Mouse (Mus musculus) CH12.LX (cell line): ENCODE data around the gene Aplp1.

Experiments
- CTCF ChIP-seq, 2 experiments: IDR thresholded peaks in 1 of 2; conservative IDR thresholded peaks in 1 of 2; 2 replicates each; pipeline ENCODE4 v1.5.1; 2011 to 2012; ENCODE audit warnings: low read depth in 2 of 2, low read length in 2 of 2, improper control_type of control experiment in 1 of 2, inconsistent platforms in 1 of 2, mild to moderate bottlenecking in 1 of 2, moderate library complexity in 1 of 2
- KAT2A ChIP-seq: IDR thresholded peaks from 2 replicates; pipeline ENCODE4 v1.6.1; 2012; ENCODE audit warnings: low read length, improper control_type of control experiment, inconsistent platforms; ENCODE audit not compliant: insufficient replicate concordance
- MAX ChIP-seq: IDR thresholded peaks from 2 replicates; pipeline ENCODE4 v1.6.1; 2011; ENCODE audit warnings: low read length, improper control_type of control experiment
- POLR2A ChIP-seq: IDR thresholded peaks from 2 replicates; pipeline ENCODE4 v1.6.1; 2011; ENCODE audit warnings: low read depth, mild to moderate bottlenecking, improper control_type of control experiment, low read length
- RCOR1 ChIP-seq: conservative IDR thresholded peaks from 2 replicates; pipeline ENCODE4 v1.6.1; 2012; ENCODE audit warnings: low read depth, mild to moderate bottlenecking, inconsistent platforms, low read length, improper control_type of control experiment

- TF ChIP-seq POLR2A = no peak
- no peak for TF ChIP-seq CTCF (conservative IDR thresholded peaks at IDR 0.05 in 1 of 2, IDR thresholded peaks at IDR 0.05 in 1 of 2; ENCODE audit: low read depth in 2 of 2, low read length in 2 of 2)
- TF ChIP-seq KAT2A = no peak
- TF ChIP-seq MAX = no peak
- TF ChIP-seq RCOR1 = no peak
Measured at GRCm38 (mm10) chr7:30392746-30393520, 52.4 kb downstream of the Aplp1 start.
